Mouse (Mus musculus) lung, postnatal 0 days (tissue): ENCODE data around the gene Tmem247. TPM values are rescaled to one million over a fixed set of nuclear protein-coding genes. Genes with fewer than 3 reads are reported as not detected.

Source experiments
- ATAC-seq: fragments of 200-750 bp; cut with Nextera tagmentation; 2 replicates; pipeline ENCODE4 v1.8.0; 2017; ENCODE audit warnings: moderate library complexity
- DNase-seq: peaks from one replicate; pipeline ENCODE4 v3.0.0-alpha.2; 2016; ENCODE audit warnings: low spot score
- H3K27ac ChIP-seq: fragments of 300-500 bp; sonication (generic); 2 replicates; pipeline ENCODE4 v1.5.1; 2014; ENCODE audit warnings: antibody characterized with exemption, mild to moderate bottlenecking, low read length, mixed read lengths
- H3K27me3 ChIP-seq: fragments of 300-500 bp; sonication (generic); replicated peaks from 2 replicates; pipeline ENCODE4 v1.6.1; 2014; ENCODE audit warnings: low read length, mixed read lengths; ENCODE audit not compliant: insufficient read depth
- H3K36me3 ChIP-seq: fragments of 300-500 bp; sonication (generic); 2 replicates; pipeline ENCODE4 v1.6.1; 2014; ENCODE audit warnings: low read length, mixed read lengths; ENCODE audit not compliant: insufficient read depth
- H3K4me1 ChIP-seq: fragments of 300-500 bp; sonication (generic); 2 replicates; pipeline ENCODE4 v1.6.1; 2014; ENCODE audit warnings: antibody characterized with exemption, low read depth, low read length, mixed read lengths; ENCODE audit not compliant: insufficient read depth
- H3K4me2 ChIP-seq: fragments of 300-500 bp; sonication (generic); replicated peaks from 2 replicates; pipeline ENCODE4 v1.6.1; 2014; ENCODE audit warnings: low read depth, mild to moderate bottlenecking, low read length, moderate library complexity, mixed read lengths
- H3K4me3 ChIP-seq: fragments of 300-500 bp; sonication (generic); 2 replicates; pipeline ENCODE4 v1.5.1; 2014; ENCODE audit warnings: low read depth, low read length
- H3K9ac ChIP-seq: fragments of 300-500 bp; sonication (generic); replicated peaks from 2 replicates; pipeline ENCODE4 v1.6.1; 2014; ENCODE audit warnings: low read depth, mild to moderate bottlenecking
- H3K9me3 ChIP-seq: fragments of 300-500 bp; sonication (generic); 2 replicates; pipeline ENCODE4 v1.6.1; 2016; ENCODE audit warnings: low read length, mixed read lengths
- CTCF ChIP-seq: IDR thresholded peaks from 2 replicates; pipeline ENCODE4 v1.5.1; 2016; ENCODE audit warnings: antibody characterized with exemption, mild to moderate bottlenecking
- EP300 ChIP-seq: IDR thresholded peaks from 2 replicates; pipeline ENCODE4 v1.6.1; 2016; ENCODE audit warnings: antibody characterized with exemption, mild to moderate bottlenecking, control low read depth
- WGBS: fragments of 180-500 bp; shearing (Covaris S2); extraction: QIAGEN DNeasy Blood & Tissue Kit; methylation state at CpG from one replicate; pipeline ENCODE4 v1.1.7; 2014; 5-methylcytosine and 5-hydroxymethylcytosine counted together
- polyA plus RNA-seq: library from polyadenylated mRNA; unstranded; fragments of >200 nt; fragmentation: Nextera tagmentation; extraction: Ambion mirVana; gene quantifications from 2 replicates; pipeline ENCODE4 v1.2.1, GENCODE M21; 2015

The Tmem247 gene
- polyA plus RNA-seq, 1 experiment from 2014 or later, result not detected

DNA sequence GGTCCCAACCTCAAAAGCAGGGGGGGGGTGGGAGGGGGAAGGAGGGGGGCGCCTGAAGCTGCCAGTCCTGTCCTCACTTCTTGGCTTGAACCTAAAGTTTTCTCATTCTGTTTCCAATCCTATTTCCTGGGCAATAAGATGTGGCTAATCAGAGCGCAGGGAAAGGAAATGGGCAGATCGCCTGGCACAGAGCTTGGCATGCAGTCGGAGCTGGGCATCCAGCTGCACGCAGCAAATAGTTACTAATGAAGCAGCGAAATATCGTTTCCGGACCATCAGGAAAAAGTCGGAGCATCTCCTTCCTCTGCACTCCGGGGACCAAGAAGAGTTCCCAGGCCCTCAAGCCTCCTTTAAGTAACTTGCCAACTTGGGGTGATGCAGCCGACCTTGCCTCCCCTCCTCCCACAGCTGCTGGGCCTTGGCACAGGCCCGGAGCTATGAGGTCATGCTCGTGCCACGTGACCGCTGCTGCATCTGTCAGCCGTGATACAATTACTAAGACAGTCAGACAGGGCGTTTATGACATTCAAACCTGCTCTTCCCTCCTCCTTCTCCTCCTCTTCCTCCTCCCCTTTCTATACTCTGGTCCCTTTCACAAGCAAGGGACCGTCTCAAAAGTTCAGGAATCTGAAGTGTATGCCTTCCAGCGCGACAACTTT, 20.5 kb downstream of the Tmem247 start:
- Histone ChIP-seq H3K4me1 (peaks cover 4% of the 10 kb centered on the region; the same call in 1 of the 2 replicates), H3K9me3 (no peaks in the 10 kb centered on the region), H3K4me3 (no peak overlapping the region; the same call in 1 of the 2 replicates), H3K27me3 (no peaks in the 10 kb centered on the region), H3K36me3 (no peaks in the 10 kb centered on the region), H3K9ac (no peak overlapping the region; the same call in 1 of the 2 replicates), H3K27ac (no peak overlapping the region), H3K4me2 (peak overlapping the region; percentile 52)
- ATAC-seq, result peak; percentile 96
- DNase-seq, result peak; percentile 89
- no peak for TF ChIP-seq CTCF
- TF ChIP-seq EP300, result peak; percentile 64
- WGBS, result 2% methylated on average over 19 of the region's 20 CpGs

DNA sequence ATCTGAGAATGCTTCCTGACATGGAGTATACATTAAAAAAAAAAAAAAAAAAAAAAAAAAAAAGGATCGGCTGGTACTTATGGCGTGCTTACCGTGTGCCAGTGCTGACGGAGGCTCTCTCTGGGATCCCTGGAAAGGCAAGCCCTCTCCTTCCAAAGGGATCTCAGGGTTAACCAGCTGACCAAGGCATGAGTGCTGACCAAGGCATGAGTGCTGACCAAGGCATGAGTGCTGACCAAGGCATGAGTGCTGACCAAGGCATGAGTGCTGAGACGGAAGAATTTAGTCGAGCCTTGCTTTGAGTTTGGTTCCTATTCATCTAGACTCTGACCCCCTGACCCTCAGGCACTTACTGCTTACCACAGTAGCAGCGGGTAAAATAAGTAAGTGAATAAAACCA, 21.5 kb downstream of the Tmem247 start:
- TF ChIP-seq CTCF, result no peak
- TF ChIP-seq EP300, result no peak
- DNase-seq (no peak), ATAC-seq (no peak)
- Histone ChIP-seq H3K4me2 (no peak overlapping the region), H3K4me3 (no peak overlapping the region), H3K9me3 (no peaks in the 10 kb centered on the region), H3K4me1 (peaks cover 4% of the 10 kb centered on the region; the same call in 1 of the 2 replicates), H3K9ac (no peak overlapping the region), H3K27me3 (no peaks in the 10 kb centered on the region), H3K36me3 (no peaks in the 10 kb centered on the region), H3K27ac (no peak overlapping the region)
- WGBS, result 53% methylated on average over 7 of the region's 7 CpGs

DNA sequence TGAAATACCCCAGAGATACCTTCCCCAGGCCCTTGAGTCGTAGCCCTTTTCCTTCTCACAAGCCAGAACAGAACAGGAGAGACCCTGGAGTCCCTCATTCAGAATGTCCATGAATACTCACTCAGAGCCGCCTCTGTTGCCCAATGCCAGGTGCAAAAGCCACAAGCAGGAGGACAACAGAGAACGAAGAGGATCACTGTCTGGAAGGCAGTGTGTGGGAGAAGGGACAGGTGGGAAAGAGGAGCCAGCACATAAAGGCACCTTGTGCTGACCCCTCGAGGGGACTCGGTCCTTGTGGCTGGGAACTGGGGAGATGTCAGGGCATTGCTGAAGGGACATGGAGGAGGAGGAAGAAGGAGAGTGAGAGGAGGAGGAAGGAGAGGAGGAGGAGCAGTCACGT, 25.0 kb downstream of the Tmem247 start:
- WGBS, result 60% methylated on average over 6 of the region's 6 CpGs
- H3K27ac ChIP-seq, result no peak overlapping the region
- no peak overlapping the region for H3K9ac ChIP-seq
- no peak overlapping the region for H3K4me2 ChIP-seq
- H3K36me3 ChIP-seq, result no peaks in the 10 kb centered on the region
- H3K9me3 ChIP-seq, result no peaks in the 10 kb centered on the region
- ATAC-seq (no peak), DNase-seq (no peak)
- TF ChIP-seq CTCF (no peak), EP300 (no peak)
- no peak overlapping the region for H3K4me3 ChIP-seq
- H3K27me3 ChIP-seq, result no peaks in the 10 kb centered on the region
- peaks cover 4% of the 10 kb centered on the region; the same call in 1 of the 2 replicates for H3K4me1 ChIP-seq

DNA sequence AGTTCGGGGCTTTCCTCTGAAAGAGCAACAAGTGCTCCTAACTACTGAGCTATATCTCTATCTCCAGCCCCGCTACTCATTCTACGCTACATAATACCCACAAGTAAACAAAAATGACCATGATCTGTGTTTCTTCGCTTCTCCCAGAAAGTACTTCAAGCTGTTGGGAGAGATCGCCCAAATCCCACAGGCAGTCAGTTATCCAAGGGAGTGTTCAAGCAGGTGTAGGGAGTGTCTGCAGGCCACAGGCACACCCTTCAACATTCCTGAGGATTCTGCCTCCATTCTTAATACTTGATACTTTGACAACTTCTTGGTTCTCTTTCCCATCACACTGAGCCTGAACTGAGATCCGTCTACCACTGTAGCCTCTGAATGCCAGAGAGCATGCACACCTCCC, 26.0 kb downstream of the Tmem247 start:
- H3K27me3 ChIP-seq, result no peaks in the 10 kb centered on the region
- DNase-seq, result no peak
- no peak overlapping the region for H3K4me3 ChIP-seq
- no peak overlapping the region for H3K27ac ChIP-seq
- 85% methylated on average over 6 of the region's 6 CpGs for WGBS
- no peak for ATAC-seq
- H3K4me1 ChIP-seq, result 0 out of 2 replicates have a peak, but pooled peaks cover 1% of the 10 kb centered on the region
- H3K9ac ChIP-seq, result no peak overlapping the region
- H3K36me3 ChIP-seq, result no peaks in the 10 kb centered on the region
- H3K4me2 ChIP-seq, result no peak overlapping the region
- no peaks in the 10 kb centered on the region for H3K9me3 ChIP-seq
- TF ChIP-seq CTCF, result no peak

DNA sequence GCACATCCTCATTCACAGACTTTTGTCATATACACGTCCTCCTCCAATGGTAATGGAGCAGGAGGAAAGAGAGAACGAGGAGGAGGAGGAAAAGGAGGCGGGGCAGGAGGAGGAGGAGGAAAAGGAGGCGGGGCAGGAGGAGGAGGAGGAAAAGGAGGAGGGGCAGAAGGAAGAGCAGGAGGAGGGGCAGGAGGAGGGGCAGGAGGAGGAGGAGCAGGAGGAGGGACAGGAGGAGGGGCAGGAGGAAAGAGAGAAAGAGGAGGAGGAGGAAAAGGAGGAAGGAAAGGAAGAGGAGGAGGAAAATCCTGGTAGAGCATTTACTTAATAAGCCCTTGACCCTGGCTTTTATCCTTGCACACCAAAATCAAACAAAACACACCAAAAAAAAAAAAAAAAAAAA, 28.9 kb downstream of the Tmem247 start:
- no peaks in the 10 kb centered on the region for H3K4me1 ChIP-seq
- TF ChIP-seq EP300 (no peak), CTCF (no peak)
- DNase-seq (no peak), ATAC-seq (no peak)
- H3K36me3 ChIP-seq, result no peaks in the 10 kb centered on the region
- no peak overlapping the region for H3K4me2 ChIP-seq
- no peaks in the 10 kb centered on the region for H3K27me3 ChIP-seq
- no peak overlapping the region for H3K4me3 ChIP-seq
- no peaks in the 10 kb centered on the region for H3K9me3 ChIP-seq
- H3K9ac ChIP-seq, result no peak overlapping the region
- WGBS, result 40% methylated on average over 3 of the region's 4 CpGs
- no peak overlapping the region for H3K27ac ChIP-seq

DNA sequence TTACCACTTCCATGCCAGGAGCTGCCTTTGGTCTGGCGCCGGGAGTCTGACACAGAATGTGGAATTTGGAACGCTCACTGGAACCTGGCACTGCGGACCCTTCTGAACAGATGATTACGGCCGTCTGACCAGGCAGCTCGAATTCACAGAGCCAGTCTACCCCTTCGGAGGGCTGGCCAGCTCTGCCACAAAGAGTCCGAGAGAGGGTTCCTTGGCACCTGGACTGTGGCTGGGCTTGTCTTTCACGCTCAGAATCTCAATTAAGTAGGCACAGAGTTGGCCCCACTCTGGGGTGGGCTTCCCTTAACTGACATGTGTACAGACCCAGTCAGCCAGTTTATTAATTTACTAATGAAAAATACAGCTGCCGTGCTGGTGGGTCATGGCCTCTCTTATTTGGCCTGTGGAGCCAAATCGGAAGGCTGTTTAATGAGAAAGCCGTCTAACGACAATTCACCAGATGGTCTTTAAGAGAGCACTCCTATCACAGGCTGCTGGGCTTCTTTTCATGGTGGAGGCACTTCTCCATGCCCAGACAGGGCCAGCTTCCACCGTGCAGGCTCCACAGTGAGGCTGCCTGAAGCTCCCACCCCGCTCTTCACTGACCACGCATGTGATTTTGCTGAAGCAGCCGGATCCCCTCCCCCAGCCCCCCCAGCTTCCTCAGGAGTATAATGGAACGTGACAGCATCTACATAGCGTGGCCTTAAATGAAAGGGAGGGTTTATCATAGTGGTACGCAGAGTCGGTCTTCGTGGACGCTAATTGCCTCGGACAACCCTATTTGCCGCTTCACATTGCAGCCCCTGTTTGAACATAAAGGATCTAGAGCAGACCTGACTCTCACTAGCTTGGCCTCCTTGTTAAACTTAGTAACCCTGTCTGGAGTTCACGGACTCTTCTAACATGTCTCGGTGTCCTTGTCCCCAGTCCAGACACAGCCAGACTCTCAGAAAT, 31.0 kb downstream of the Tmem247 start, which contains the start of gene Atp6v1e2:
Gene Atp6v1e2 (minus strand): TSS at position 58 of the 957 bp plus-strand sequence.
- Histone ChIP-seq H3K4me3 (no peak within 1 kb of the TSS), H3K4me2 (no peak within 1 kb of the TSS), H3K27ac (no peak within 1 kb of the TSS), H3K9me3 (no peaks in the 10 kb centered on the region), H3K9ac (no peak within 1 kb of the TSS), H3K27me3 (no peaks in the 10 kb centered on the region), H3K4me1 (no peaks in the 10 kb centered on the region), H3K36me3 (no peaks in the 10 kb centered on the region)
- TF ChIP-seq CTCF (no peak), EP300 (no peak)
- WGBS, result 84% methylated on average over 28 of the region's 28 CpGs
- DNase-seq, result no peak
- ATAC-seq, result no peak
